Mouse (Mus musculus) spleen, adult 2 months (tissue): Measurements from ENCODE around the gene Mrvi1. TPM values are rescaled to one million over a fixed set of nuclear protein-coding genes. Genes with fewer than 3 reads are reported as not detected.
A peak's percentile ranks its signal among the peaks of the same experiment; 100 is the strongest.

Experiments used
- DNase-seq, 2 experiments: peaks; one replicate each; pipeline versions ENCODE4 v3.0.0 to v3.0.0-alpha.2; 2012 to 2021; ENCODE audit warnings: low spot score in 2 of 2, low read depth in 1 of 2
- H3K27ac ChIP-seq: fragments of 200-500 bp; 2 replicates; pipeline ENCODE4 v1.5.1; 2012; ENCODE audit warnings: low read length, inconsistent platforms; ENCODE audit not compliant: insufficient read depth
- H3K27me3 ChIP-seq: fragments of 200-500 bp; 2 replicates; pipeline ENCODE4 v1.6.1; 2012; ENCODE audit warnings: mild to moderate bottlenecking, moderate library complexity, low read length, inconsistent platforms; ENCODE audit not compliant: control insufficient read depth, insufficient read depth
- H3K36me3 ChIP-seq: fragments of 200-500 bp; 2 replicates; pipeline ENCODE4 v1.6.1; 2012; ENCODE audit warnings: mild to moderate bottlenecking, low read length, inconsistent platforms; ENCODE audit not compliant: control insufficient read depth, insufficient read depth
- H3K4me1 ChIP-seq: fragments of 200-500 bp; 2 replicates; pipeline ENCODE4 v1.6.1; 2011; ENCODE audit warnings: inconsistent platforms; ENCODE audit not compliant: control insufficient read depth, insufficient read depth, insufficient read length
- H3K4me3 ChIP-seq: fragments of 200-500 bp; 2 replicates; pipeline ENCODE4 v1.5.1; 2011; ENCODE audit warnings: mild to moderate bottlenecking, inconsistent platforms; ENCODE audit not compliant: insufficient read depth, insufficient read length; ENCODE audit errors: extremely low read depth
- CTCF ChIP-seq: fragments of 200-500 bp; IDR thresholded peaks from 2 replicates; pipeline ENCODE4 v1.5.1; 2011; ENCODE audit warnings: mild to moderate bottlenecking, inconsistent platforms; ENCODE audit not compliant: insufficient read depth, insufficient read length, insufficient replicate concordance; ENCODE audit errors: extremely low read depth
- POLR2A ChIP-seq: fragments of 200-500 bp; IDR thresholded peaks from 2 replicates; pipeline ENCODE4 v1.6.1; 2011; ENCODE audit warnings: low read depth, low read length, inconsistent platforms
- WGBS: fragments of 180-500 bp; shearing (Covaris S2); methylation state at CpG from one replicate; pipeline ENCODE4 v1.1.7; 2018; 5-methylcytosine and 5-hydroxymethylcytosine counted together
- polyA plus RNA-seq: library from polyadenylated mRNA; depleted of rRNA; stranded (reverse); fragments of >200 nt; gene quantifications from 2 replicates; pipeline ENCODE4 v1.2.3, GENCODE M21; 2012

Gene Mrvi1
- polyA plus RNA-seq, 1 experiment = 10.9 TPM

DNA sequence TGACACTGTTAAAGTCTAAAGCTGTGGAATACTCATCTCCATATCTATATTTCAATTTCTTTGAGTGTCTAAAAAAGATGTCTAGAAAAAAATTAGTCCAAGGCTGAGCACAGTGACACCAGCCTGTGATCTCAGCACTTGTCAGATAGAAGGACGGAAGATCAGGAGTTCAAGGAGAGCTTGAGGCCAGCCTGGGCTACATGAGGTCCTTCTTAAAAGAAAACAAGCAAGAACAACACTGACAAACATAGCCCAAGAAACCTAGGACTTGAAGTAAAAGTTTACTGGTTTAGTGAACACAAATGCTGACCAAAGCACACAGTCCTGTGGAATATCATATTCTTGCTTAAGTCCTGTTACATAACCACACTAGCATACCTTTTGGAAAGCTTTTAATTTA is 148.2 kb downstream of the Mrvi1 start:
- Histone ChIP-seq H3K36me3 (peaks cover 18% of the 10 kb centered on the region), H3K27ac (no peak overlapping the region), H3K27me3 (no peaks in the 10 kb centered on the region), H3K4me1 (no peaks in the 10 kb centered on the region), H3K4me3 (no peak overlapping the region)
- TF ChIP-seq CTCF = no peak
- no peak for TF ChIP-seq POLR2A
- WGBS = 90% methylated on average over 1 of the region's 1 CpGs
- DNase-seq = no peak

DNA sequence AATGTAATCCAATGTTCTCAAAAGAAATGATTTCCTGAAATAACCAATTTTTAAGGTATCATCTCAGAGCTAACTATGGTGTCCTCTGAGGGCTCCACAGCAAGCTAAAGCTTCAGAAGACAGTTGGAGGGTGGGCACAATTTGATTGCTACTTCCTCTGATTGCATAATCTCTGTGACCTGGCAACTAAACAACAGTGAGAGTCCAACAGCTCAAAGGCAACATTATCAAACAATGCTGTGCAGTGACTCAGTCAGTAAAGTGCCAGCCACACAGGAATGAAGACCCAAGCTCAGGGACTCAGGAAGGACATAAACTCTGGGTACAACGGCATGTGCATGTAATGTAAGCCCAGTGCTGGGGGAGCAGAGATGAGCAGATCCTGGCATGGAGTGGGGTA is 149.2 kb downstream of the Mrvi1 start:
- Histone ChIP-seq H3K4me3 (no peak overlapping the region), H3K4me1 (no peaks in the 10 kb centered on the region), H3K27me3 (no peaks in the 10 kb centered on the region), H3K36me3 (peaks cover 18% of the 10 kb centered on the region), H3K27ac (no peak overlapping the region)
- 50% methylated on average over 1 of the region's 1 CpGs for WGBS
- no peak for DNase-seq
- TF ChIP-seq POLR2A (no peak), CTCF (no peak)

DNA sequence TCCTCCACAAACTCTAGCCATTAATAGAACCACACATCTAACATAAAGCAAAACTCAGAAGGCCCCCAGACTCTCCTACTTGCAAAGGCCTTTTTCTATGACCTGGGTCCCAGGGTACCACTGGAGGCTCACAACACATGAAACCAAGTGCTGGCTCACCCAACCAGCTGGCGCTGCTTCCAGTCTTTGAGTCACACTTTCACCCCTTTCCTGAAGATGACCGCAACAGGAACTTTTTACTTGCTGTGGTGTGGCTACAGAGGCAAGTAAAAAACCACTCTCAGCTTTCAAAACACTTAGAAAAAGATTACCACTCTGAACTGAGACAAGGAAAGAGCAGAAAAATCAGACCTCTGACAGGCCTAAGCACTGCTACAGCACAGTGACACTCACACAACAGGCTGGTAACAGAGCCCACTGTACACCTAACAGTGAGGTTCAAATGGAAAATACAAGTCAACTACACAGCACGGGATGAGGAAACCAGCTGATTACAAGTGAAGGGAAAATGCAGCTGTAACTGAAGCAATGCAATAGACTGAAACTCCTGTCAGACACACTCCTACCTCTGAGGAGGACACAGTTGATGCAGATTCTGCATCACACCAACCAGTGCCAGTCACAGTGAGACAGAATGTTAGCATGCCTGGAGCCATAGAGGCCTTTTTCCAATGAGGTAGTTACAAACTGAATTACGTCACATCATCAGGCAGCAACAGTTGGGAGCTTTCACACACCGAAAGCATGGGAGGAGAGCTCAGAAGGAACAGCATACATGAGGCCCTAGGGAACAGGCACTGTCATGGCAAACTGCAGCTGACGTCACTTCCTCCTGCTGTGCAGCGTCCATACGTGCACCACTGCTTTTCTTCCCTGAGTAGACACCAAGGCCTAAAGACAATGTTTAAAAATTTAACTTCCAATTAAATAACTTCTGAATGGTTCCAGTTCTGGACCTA is 158.0 kb downstream of the Mrvi1 start:
- H3K4me1 ChIP-seq = peaks cover 2% of the 10 kb centered on the region; the same call in 1 of the 2 replicates
- no peak overlapping the region for H3K4me3 ChIP-seq
- peaks cover 16% of the 10 kb centered on the region for H3K36me3 ChIP-seq
- no peak for DNase-seq
- H3K27ac ChIP-seq = 0 out of 2 replicates have a peak overlapping the region, but pooled peaks have one; percentile 1
- no peaks in the 10 kb centered on the region for H3K27me3 ChIP-seq
- TF ChIP-seq POLR2A = no peak
- no peak for TF ChIP-seq CTCF
- WGBS = 40% methylated on average over 8 of the region's 8 CpGs

DNA sequence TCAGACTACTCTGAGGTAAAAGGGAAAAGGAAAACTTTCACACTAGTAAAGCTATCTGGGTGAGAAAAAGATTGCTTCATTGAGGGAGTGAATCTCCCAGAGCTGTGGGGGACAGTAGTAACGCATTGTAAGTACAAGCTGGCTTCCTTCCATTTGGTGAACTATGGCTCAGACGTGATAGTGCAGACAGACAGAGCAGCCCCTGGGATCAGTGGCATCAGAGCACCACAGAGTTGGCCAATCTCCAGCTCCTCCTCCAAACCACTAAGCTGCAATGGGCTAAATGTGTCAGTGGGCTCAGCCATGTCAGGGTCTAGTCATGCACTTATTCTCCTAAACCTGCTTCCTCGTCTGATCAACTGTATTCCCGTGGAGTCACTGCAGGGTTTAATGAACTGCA is 158.7 kb downstream of the Mrvi1 start:
- DNase-seq = no peak
- peaks cover 16% of the 10 kb centered on the region for H3K36me3 ChIP-seq
- WGBS = 37% methylated on average over 4 of the region's 4 CpGs

DNA sequence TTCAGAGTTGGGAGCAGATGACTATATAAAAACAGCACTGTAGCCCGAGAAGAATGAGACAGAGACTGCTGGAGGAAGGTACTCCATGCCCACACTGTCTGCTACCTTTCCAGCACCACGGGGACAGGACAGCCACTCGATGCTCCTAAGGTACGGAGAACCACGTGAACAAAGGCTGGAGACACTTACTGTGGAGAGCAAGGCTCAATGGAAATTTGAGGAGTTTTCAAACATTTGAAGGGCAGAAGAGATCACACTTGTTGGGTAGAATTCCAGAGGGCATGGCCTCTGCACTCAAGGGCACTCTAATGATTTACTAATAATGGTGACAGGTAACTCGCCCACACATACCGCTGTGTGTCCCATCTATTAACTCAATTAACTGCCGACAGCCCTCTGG is 159.2 kb downstream of the Mrvi1 start:
- peaks cover 18% of the 10 kb centered on the region for H3K36me3 ChIP-seq

More for the DNA sequence above, 158.7 kb downstream of the Mrvi1 start:
- H3K4me3 ChIP-seq = no peak overlapping the region
- no peak for TF ChIP-seq POLR2A
- TF ChIP-seq CTCF = no peak
- H3K4me1 ChIP-seq = peaks cover 2% of the 10 kb centered on the region; the same call in 1 of the 2 replicates
- H3K27me3 ChIP-seq = no peaks in the 10 kb centered on the region
- no peak overlapping the region for H3K27ac ChIP-seq

DNA sequence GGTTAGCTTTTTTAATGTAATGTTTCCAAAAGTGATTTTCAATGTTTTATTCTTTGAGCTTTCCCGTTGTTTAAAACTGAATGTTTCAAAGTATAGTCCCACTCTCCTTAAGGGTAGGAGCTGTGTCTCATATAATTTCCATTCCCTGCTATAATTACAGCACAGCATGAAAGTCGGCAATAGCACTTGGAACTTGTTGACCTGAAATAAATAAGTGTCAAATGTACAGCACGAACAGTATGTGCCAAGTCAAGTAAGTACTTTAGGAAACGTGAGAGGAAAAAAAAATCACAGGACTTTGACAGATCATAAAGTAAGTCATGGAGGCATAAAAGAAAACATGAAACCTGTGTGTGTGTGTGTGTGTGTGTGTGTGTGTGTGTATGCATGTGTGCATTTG is 160.2 kb downstream of the Mrvi1 start:
- Histone ChIP-seq H3K4me1 (peaks cover 2% of the 10 kb centered on the region; the same call in 1 of the 2 replicates), H3K4me3 (no peak overlapping the region), H3K27ac (no peak overlapping the region), H3K36me3 (peaks cover 16% of the 10 kb centered on the region), H3K27me3 (no peaks in the 10 kb centered on the region)
- WGBS = 90% methylated on average over 4 of the region's 4 CpGs
- no peak for DNase-seq
- TF ChIP-seq CTCF = no peak

More for the DNA sequence above, 159.2 kb downstream of the Mrvi1 start:
- H3K27me3 ChIP-seq = no peaks in the 10 kb centered on the region
- H3K4me3 ChIP-seq = no peak overlapping the region
- 91% methylated on average over 8 of the region's 8 CpGs for WGBS
- peaks cover 2% of the 10 kb centered on the region; the same call in 1 of the 2 replicates for H3K4me1 ChIP-seq
- TF ChIP-seq CTCF = no peak
- no peak for TF ChIP-seq POLR2A
- no peak for DNase-seq
- no peak overlapping the region for H3K27ac ChIP-seq

DNA sequence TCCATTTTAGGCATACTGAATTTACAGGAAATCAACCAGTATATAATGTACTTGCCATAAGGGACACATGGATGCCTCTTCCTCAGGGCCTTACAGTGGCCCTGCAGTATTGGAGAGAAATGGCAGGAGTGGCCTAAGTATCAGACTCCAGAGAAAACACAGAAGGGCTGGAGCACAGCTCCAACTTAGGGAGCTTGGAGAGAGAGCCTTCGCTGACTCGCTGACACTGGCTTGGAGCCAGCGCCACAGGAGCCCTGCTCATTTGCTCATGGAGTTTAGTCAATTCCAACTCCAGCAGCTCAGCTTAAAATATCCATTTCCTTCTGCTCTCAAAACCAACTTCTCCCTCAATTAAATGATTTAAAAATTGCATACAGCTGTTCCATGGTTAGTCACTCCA is 160.6 kb downstream of the Mrvi1 start:
- Histone ChIP-seq H3K36me3 (peaks cover 14% of the 10 kb centered on the region), H3K4me3 (no peak overlapping the region), H3K27me3 (no peaks in the 10 kb centered on the region), H3K27ac (no peak overlapping the region), H3K4me1 (peaks cover 2% of the 10 kb centered on the region; the same call in 1 of the 2 replicates)
- TF ChIP-seq POLR2A (no peak), CTCF (no peak)
- 79% methylated on average over 3 of the region's 3 CpGs for WGBS
- no peak for DNase-seq
